Mouse (Mus musculus) adrenal gland, adult 8-10 months (tissue): ENCODE measurements around the gene Chrne. TPM values are rescaled to one million over a fixed set of nuclear protein-coding genes. Genes with fewer than 3 reads are reported as not detected.
"Not testable (repeated sequence)": the region's sequence is repeated elsewhere in the genome, so short reads cannot be mapped to it uniquely, and the experiment has no call there.

Experiments
- DNase-seq: peaks from one replicate; pipeline ENCODE4 v3.0.0; 2022
- total RNA-seq, 4 experiments: library from RNA; stranded (reverse); gene quantifications; 2 replicates each; pipeline ENCODE4 v1.2.4; 2022

Gene Chrne
- total RNA-seq, 4 experiments from 2014 or later: not detected

GRCm38 (mm10) chr11:70583022-70583714, 35.8 kb downstream of the Chrne start:
- DNase-seq: no peak

GRCm38 (mm10) chr11:70582196-70582595, 36.8 kb downstream of the Chrne start:
- DNase-seq: no peak

GRCm38 (mm10) chr11:70580921-70581320, 38.1 kb downstream of the Chrne start:
- DNase-seq: no peak

GRCm38 (mm10) chr11:70580358-70580720, 38.7 kb downstream of the Chrne start:
- no peak for DNase-seq

- DNase-seq: no peak
Measured at GRCm38 (mm10) chr11:70579710-70580357, 39.2 kb downstream of the Chrne start.

DNA sequence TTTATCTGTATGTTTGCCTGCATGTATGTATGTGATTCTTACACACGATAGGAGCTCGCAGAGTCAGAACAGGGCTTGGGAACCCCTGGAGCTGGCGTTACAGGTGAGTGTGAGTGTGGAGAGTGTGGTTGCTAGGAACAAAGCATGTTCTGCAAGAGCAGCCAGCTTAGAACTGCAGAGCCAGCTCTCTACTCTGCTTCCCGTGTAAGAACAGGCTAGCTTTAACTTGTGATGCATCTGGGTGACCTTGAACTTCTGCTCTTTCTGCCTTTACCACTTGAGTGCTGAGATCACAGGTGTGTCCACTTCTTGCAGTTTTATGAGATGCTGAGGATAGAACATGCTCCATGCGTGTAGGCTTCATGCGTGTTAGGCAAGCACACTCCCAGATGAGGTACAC, 40.1 kb downstream of the Chrne start:
- DNase-seq: no peak

DNA sequence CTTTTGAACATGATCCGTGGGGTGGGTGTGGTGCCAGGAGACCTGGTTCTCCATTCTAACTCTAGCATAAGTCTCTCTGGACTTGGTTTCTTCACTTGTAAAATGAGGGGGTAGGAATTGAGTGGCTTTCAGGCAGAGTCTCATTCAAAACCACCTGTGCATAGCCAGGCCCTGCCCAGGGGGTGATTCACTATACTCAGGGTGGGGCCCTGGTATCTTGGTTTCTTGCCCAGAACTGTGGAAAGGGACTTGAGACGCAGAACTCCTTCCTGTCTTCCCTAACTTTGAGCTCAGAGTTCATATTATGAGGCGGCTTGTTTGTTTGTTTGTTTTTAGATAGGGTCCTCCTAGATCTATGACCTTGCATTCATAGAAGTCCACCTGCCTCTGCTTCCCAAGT, 41.8 kb downstream of the Chrne start:
- no peak for DNase-seq

GRCm38 (mm10) chr11:70573872-70574271, 45.1 kb downstream of the Chrne start:
- no peak for DNase-seq

DNA sequence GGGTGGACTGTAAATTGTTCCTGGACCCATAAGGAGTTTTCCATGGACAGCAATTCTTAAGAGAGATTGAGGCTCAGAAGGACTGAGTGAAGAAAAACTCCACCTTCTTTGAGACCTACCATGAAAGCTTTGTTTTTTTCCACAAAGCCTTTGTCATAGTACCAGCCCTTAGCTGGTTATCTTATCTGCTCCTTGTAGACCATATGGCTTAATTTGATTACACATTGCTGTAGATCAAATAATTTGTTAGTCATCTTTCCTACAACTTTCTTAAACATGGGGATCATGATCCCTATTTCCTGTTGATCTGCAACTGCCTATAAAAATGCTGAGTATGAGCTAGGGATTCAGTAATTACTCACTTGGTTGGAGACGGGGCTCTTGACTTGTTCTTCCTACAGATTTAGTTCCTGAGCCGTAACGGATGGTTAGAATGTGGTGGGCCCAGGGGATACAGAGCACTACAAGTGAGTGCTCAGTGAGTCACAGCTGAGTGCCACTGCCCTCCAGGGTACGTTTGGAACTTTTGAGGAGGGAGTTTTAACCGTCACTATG, 46.6 kb downstream of the Chrne start:
- DNase-seq: no peak

DNA sequence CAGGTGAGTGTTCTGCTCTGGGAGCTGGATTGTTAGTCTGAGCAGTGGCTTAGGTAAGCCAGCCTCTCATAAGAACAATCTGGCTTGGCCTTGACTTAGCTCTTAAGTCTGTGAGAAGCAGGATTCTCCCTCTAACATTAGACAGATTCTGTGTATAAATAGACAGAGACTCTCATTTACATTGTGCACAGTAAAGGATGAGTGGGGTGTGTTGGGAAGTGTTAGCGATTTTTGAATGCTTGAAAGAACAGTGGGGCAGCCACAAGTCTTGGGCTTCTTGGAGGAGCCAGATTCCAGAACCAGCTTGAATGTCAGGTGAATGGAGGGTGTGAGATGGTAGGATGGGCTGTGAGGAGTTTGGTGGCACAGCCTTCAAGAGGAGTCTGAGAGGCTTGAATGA, 47.4 kb downstream of the Chrne start:
- DNase-seq: no peak

DNA sequence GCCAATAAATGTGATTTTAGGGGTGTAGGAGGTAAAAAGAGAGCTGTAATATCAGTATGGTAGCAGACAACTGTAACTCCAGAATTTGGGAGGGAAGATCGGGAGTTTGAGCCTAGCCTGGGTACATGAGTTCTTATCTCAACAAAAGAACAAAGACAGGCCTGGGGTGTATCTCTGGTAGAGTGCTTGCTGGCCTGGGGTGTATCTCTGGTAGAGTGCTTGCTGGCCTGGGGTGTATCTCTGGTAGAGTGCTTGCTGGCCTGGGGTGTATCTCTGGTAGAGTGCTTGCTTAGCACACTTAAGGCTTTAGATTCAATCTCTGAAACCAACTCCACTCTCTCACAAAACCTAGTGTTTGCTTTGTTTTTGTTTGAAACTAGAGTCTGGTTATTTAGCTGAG, 48.4 kb downstream of the Chrne start:
- DNase-seq: not testable (repeated sequence)

- DNase-seq: no peak
Measured at GRCm38 (mm10) chr11:70566586-70566985, 52.4 kb downstream of the Chrne start.

Other genes starting within 250 kb of the Chrne start
- gene Pelp1, start 209.2 kb downstream of the Chrne start, total RNA-seq: 10 to 100 TPM; 24.2 to 29.9 (median 28.2) TPM
- gene Arrb2, start 186.6 kb downstream of the Chrne start, total RNA-seq: 10 to 100 TPM; 22.0 to 51.3 (median 33.9) TPM
- 10 to 100 TPM; 23.4 to 24.4 (median 24.2) TPM for gene Med11, start 167.3 kb downstream of the Chrne start, total RNA-seq
- 1 to 10 TPM; 1.7 to 4.3 (median 3.0) TPM for gene Zmynd15, start 159.8 kb downstream of the Chrne start, total RNA-seq
- 10 to 100 TPM in 3 of 4 experiments, 1 to 10 TPM in 1; 9.4 to 18.2 (median 16.1) TPM for gene Cxcl16, start 159.2 kb downstream of the Chrne start, total RNA-seq
- gene Tm4sf5, start 114.0 kb downstream of the Chrne start, total RNA-seq: not detected
- gene Vmo1, start 104.6 kb downstream of the Chrne start, total RNA-seq: under 1 TPM in 1 of 4 experiments, not detected in 3; 0.46 TPM
- gene Gltpd2, start 100.0 kb downstream of the Chrne start, total RNA-seq: not detected
- gene Psmb6, start 93.8 kb downstream of the Chrne start, total RNA-seq: 100 to 1,000 TPM; 247 to 298 (median 278) TPM
- gene Gm40193, start 86.3 kb downstream of the Chrne start, total RNA-seq: not detected
- 10 to 100 TPM in 2 of 4 experiments, 1 to 10 TPM in 2; 7.8 to 15.0 (median 11.2) TPM for gene Pld2, start 79.2 kb downstream of the Chrne start, total RNA-seq
- 10 to 100 TPM; 50.6 to 90.5 (median 71.2) TPM for gene Mink1, start 56.3 kb downstream of the Chrne start, total RNA-seq
- not detected for gene 4930544D05Rik, start 3.4 kb downstream of the Chrne start, total RNA-seq
- not detected for gene Gp1ba, start 19.9 kb upstream of the Chrne start, total RNA-seq
- 100 to 1,000 TPM in 2 of 4 experiments, 10 to 100 TPM in 2; 82.3 to 136 (median 110) TPM for gene Rnf167, start 28.0 kb upstream of the Chrne start, total RNA-seq
- gene Slc25a11, start 28.3 kb upstream of the Chrne start, total RNA-seq: 100 to 1,000 TPM; 121 to 137 (median 127) TPM
- 1,000 to 10,000 TPM in 1 of 4 experiments, 100 to 1,000 TPM in 3; 582 to 1,056 (median 737) TPM for gene Pfn1, start 35.4 kb upstream of the Chrne start, total RNA-seq
- 10 to 100 TPM; 39.4 to 66.5 (median 54.7) TPM for gene Eno3, start 38.0 kb upstream of the Chrne start, total RNA-seq
- gene Spag7, start 50.2 kb upstream of the Chrne start, total RNA-seq: 100 to 1,000 TPM in 1 of 4 experiments, 10 to 100 TPM in 3; 79.2 to 112 (median 89.0) TPM
- 10 to 100 TPM; 42.7 to 57.7 (median 49.8) TPM for gene Camta2, start 68.9 kb upstream of the Chrne start, total RNA-seq
- 10 to 100 TPM in 2 of 4 experiments, 1 to 10 TPM in 2; 5.3 to 11.4 (median 8.6) TPM for gene Inca1, start 80.9 kb upstream of the Chrne start, total RNA-seq
- gene Kif1c, start 81.3 kb upstream of the Chrne start, total RNA-seq: 100 to 1,000 TPM; 130 to 210 (median 165) TPM
- 10 to 100 TPM; 11.7 to 14.8 (median 13.9) TPM for gene Zfp3, start 145.0 kb upstream of the Chrne start, total RNA-seq
- gene Scimp, start 193.4 kb upstream of the Chrne start, total RNA-seq: 1 to 10 TPM; 1.1 to 2.7 (median 2.0) TPM
- gene Rabep1, start 225.6 kb upstream of the Chrne start, total RNA-seq: 100 to 1,000 TPM; 127 to 241 (median 172) TPM